Mouse (Mus musculus) olfactory bulb, adult 2 months (tissue): ENCODE measurements around the gene Serpini1.

Experiments used
- CTCF ChIP-seq: fragments of 200-500 bp; IDR thresholded peaks from 2 replicates; pipeline ENCODE4 v1.5.1; 2012; ENCODE audit warnings: low read depth, mild to moderate bottlenecking, low read length, moderate library complexity; ENCODE audit not compliant: insufficient read depth
- POLR2A ChIP-seq: fragments of 200-500 bp; IDR thresholded peaks from 2 replicates; pipeline ENCODE4 v1.6.1; 2012; ENCODE audit warnings: mild to moderate bottlenecking, low read depth, low read length, moderate library complexity; ENCODE audit not compliant: insufficient read depth

DNA sequence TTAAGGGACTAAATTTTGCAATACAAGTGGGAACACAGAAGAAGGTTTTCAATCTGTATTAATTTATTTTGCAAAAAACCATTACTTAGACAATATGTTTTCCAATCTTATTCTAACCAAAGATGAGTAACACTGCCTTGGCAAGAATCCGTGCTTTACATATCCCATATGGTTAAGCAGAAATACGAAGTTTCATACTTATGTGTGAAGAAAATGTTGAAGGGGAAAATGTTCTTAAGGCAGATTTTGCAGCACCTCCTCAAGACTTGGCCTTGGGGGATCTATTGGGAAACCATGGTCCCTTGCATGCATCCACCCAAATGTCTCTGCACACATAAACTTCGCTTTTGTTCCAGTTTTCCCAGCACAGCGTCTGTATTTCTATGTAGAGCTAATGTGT lies 27.6 kb downstream of the Serpini1 start:
- no peak for TF ChIP-seq CTCF
- no peak for TF ChIP-seq POLR2A
